Mouse (Mus musculus) activated CD4-positive, CD25-positive, alpha-beta regulatory T cell (primary cell): ENCODE measurements around the gene Acp2. TPM values are rescaled to one million over a fixed set of nuclear protein-coding genes. Genes with fewer than 3 reads are reported as not detected.

Experiments
- polyA plus RNA-seq, 2 experiments: library from polyadenylated mRNA; unstranded; fragments of 100-300 nt; shearing (Covaris generic); gene quantifications; one replicate each; pipeline ENCODE4 v1.2.1; 2017

The Acp2 gene
- 10 to 100 TPM; 12.4 to 14.5 TPM for polyA plus RNA-seq

GRCm38 (mm10) chr2:91202222-91202971 is at the start of gene Acp2, which contains the start of gene Nr1h3:
Gene Acp2, plus strand, starts transcription at chr2:91202885.
Gene Nr1h3, minus strand, starts transcription at chr2:91202834.

GRCm38 (mm10) chr2:91183711-91184405 is 18.8 kb upstream of the Acp2 start, which contains the start of gene Madd:
Gene Madd, minus strand, starts transcription at chr2:91183837.

GRCm38 (mm10) chr2:91236601-91237510 is 34.2 kb downstream of the Acp2 start, which contains the start of gene Ddb2:
Gene Ddb2, minus strand, starts transcription at chr2:91236982.

GRCm38 (mm10) chr2:91255661-91256150 is 53.0 kb downstream of the Acp2 start, which contains the start of gene Pacsin3:
Gene Pacsin3, plus strand, starts transcription at chr2:91255954.

Other genes with a start within 250 kb of the Acp2 start
- gene Rapsn, start 167.3 kb upstream of the Acp2 start, polyA plus RNA-seq, result 10 to 100 TPM in 1 of 2 experiments, 1 to 10 TPM in 1; 3.4 to 17.6 TPM
- 100 to 1,000 TPM; 283 to 308 TPM for gene Psmc3, start 148.9 kb upstream of the Acp2 start, polyA plus RNA-seq
- gene Slc39a13, start 132.5 kb upstream of the Acp2 start, polyA plus RNA-seq, result 10 to 100 TPM; 24.0 to 35.7 TPM
- gene Spi1, start 120.5 kb upstream of the Acp2 start, polyA plus RNA-seq, result 1 to 10 TPM; 2.5 to 7.1 TPM
- under 1 TPM; 0.05 to 0.12 TPM for gene Mybpc3, start 84.7 kb upstream of the Acp2 start, polyA plus RNA-seq
- gene Madd, start 19.0 kb upstream of the Acp2 start, polyA plus RNA-seq, result 100 to 1,000 TPM in 1 of 2 experiments, 10 to 100 TPM in 1; 81.4 to 127 TPM
- gene Nr1h3, start 51 bp upstream of the Acp2 start, polyA plus RNA-seq, result 1 to 10 TPM; 2.8 to 3.9 TPM
- 10 to 100 TPM; 69.9 to 75.5 TPM for gene Ddb2, start 34.1 kb downstream of the Acp2 start, polyA plus RNA-seq
- under 1 TPM; 0.29 to 0.49 TPM for gene Pacsin3, start 53.1 kb downstream of the Acp2 start, polyA plus RNA-seq
- gene Arfgap2, start 62.1 kb downstream of the Acp2 start, polyA plus RNA-seq, result 100 to 1,000 TPM in 1 of 2 experiments, 10 to 100 TPM in 1; 95.9 to 121 TPM
- 10 to 100 TPM; 14.3 to 19.4 TPM for gene 1110051M20Rik, start 241.8 kb downstream of the Acp2 start, polyA plus RNA-seq